Mouse (Mus musculus) myocyte (in vitro differentiated cells): ENCODE measurements around the gene Prr23a1.

ENCODE experiments used
- MYOD1 ChIP-seq, 3 experiments: IDR thresholded peaks; one replicate each; pipeline ENCODE4 v1.6.1; 2011; ENCODE audit warnings: control low read depth in 2 of 3, low read depth in 2 of 3, mild to moderate bottlenecking in 2 of 3, moderate library complexity in 1 of 3; ENCODE audit not compliant: insufficient read length in 2 of 3, control insufficient read depth in 1 of 3
- POLR2A ChIP-seq: IDR thresholded peaks from one replicate; pipeline ENCODE4 v1.6.1; 2011; ENCODE audit warnings: low read depth, mild to moderate bottlenecking, control low read depth, moderate library complexity; ENCODE audit not compliant: insufficient read length
- POLR2AphosphoS2 ChIP-seq: IDR thresholded peaks from one replicate; pipeline ENCODE4 v1.6.1; 2011; ENCODE audit warnings: low read depth, control low read depth; ENCODE audit not compliant: insufficient read length
- SRF ChIP-seq: IDR thresholded peaks from one replicate; pipeline ENCODE4 v1.6.1; 2011; ENCODE audit warnings: low read depth; ENCODE audit not compliant: control insufficient read depth, insufficient read length
- TCF12 ChIP-seq: IDR thresholded peaks from one replicate; pipeline ENCODE4 v1.6.1; 2011; ENCODE audit warnings: mild to moderate bottlenecking, control low read depth; ENCODE audit not compliant: poor library complexity, insufficient read depth, severe bottlenecking

DNA sequence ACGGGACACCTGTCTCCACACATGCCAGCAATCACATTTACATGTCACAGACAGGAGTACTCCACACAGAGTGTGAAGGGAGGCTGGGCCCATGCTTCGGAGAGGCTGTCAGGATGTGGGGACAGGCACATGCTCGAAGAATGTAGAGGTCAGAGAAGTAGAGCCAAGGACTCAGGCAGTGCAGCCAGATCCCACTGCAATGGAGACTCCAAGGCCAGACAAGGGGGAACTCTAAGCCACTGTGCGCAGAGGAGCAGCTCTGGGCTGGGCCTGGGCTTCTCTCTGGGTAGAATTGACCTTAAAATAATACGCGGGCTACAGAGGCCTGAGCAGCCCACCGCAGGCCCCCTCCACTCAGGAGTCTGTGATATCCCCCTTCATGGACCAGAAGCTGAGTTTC lies 24.7 kb upstream of the Prr23a1 start:
- no peak for TF ChIP-seq POLR2A
- TF ChIP-seq MYOD1 (IDR thresholded peaks at IDR 0.05; ENCODE audit: control insufficient read depth in 1 of 3, insufficient read length in 2 of 3, low read depth in 2 of 3), result no peak
- no peak for TF ChIP-seq SRF
- TF ChIP-seq POLR2AphosphoS2, result no peak
- no peak for TF ChIP-seq TCF12
